Mouse (Mus musculus): ENCODE data around the gene Fndc4.

Gene Fndc4

GRCm38 (mm10) chr5:31295606-31296141 lies at the start of gene Fndc4:
Gene Fndc4, minus strand, starts transcription at chr5:31296080.
- peak; percentile 69 for DNase-seq

- peak; percentile 30 for DNase-seq
Observed at GRCm38 (mm10) chr5:31328255-31328654, 32.4 kb upstream of the Fndc4 start.

GRCm38 (mm10) chr5:31326850-31327249 lies 31.0 kb upstream of the Fndc4 start:
- no peak for DNase-seq

GRCm38 (mm10) chr5:31324085-31324484 lies 28.2 kb upstream of the Fndc4 start:
- no peak for DNase-seq

GRCm38 (mm10) chr5:31322776-31323175 lies 26.9 kb upstream of the Fndc4 start:
- no peak for DNase-seq

- no peak for DNase-seq
Observed at GRCm38 (mm10) chr5:31312806-31313205, 16.9 kb upstream of the Fndc4 start.

- no peak for DNase-seq
Observed at GRCm38 (mm10) chr5:31303093-31303492, 7.2 kb upstream of the Fndc4 start.

GRCm38 (mm10) chr5:31301866-31302265 lies 6.0 kb upstream of the Fndc4 start:
- DNase-seq = no peak

- DNase-seq = no peak
Observed at GRCm38 (mm10) chr5:31298486-31298885, 2.6 kb upstream of the Fndc4 start.

- no peak for DNase-seq
Observed at GRCm38 (mm10) chr5:31297981-31298380, 2.1 kb upstream of the Fndc4 start.

GRCm38 (mm10) chr5:31297047-31297757 lies 1.3 kb upstream of the Fndc4 start, which contains the start of gene Gckr:
Gene Gckr, plus strand, starts transcription at chr5:31297443.
- DNase-seq = no peak

GRCm38 (mm10) chr5:31294964-31295605 lies 795 bp downstream of the Fndc4 start:
- no peak for DNase-seq

GRCm38 (mm10) chr5:31291361-31291688 lies 4.6 kb downstream of the Fndc4 start:
- no peak for DNase-seq

- peak; percentile 97 for DNase-seq
Observed at GRCm38 (mm10) chr5:31290521-31291360, 5.1 kb downstream of the Fndc4 start, which contains the start of gene Ift172. Gene Ift172, minus strand, starts transcription at chr5:31291116.

- no peak for DNase-seq
Observed at GRCm38 (mm10) chr5:31289626-31290230, 6.2 kb downstream of the Fndc4 start.

GRCm38 (mm10) chr5:31288655-31289054 lies 7.2 kb downstream of the Fndc4 start:
- DNase-seq = no peak

- no peak for DNase-seq
Observed at GRCm38 (mm10) chr5:31288225-31288624, 7.7 kb downstream of the Fndc4 start.

GRCm38 (mm10) chr5:31279245-31279988 lies 16.5 kb downstream of the Fndc4 start:
- DNase-seq = no peak

- no peak for DNase-seq
Observed at GRCm38 (mm10) chr5:31273018-31273417, 22.9 kb downstream of the Fndc4 start.

- no peak for DNase-seq
Observed at GRCm38 (mm10) chr5:31267686-31268085, 28.2 kb downstream of the Fndc4 start.

- no peak for DNase-seq
Observed at GRCm38 (mm10) chr5:31266101-31266500, 29.8 kb downstream of the Fndc4 start.

GRCm38 (mm10) chr5:31257616-31258015 lies 38.3 kb downstream of the Fndc4 start:
- no peak for DNase-seq

Measured in right cerebral cortex, postnatal 25 days (tissue).